In genomic region chr1:42491644-42492277, GRCm38 (mm10) we compare ENCODE assay signal across 8 mouse cellular contexts.
DNase-seq lines count a peak whose midpoint lies in the region; ATAC-seq lines count a peak whose summit lies in the region.
"Had no signal": no experiment of that assay in that cellular context is flagged by ENCODE, and none has a peak within 500 bp of the region (broad histone marks: within the 10 kb centered on the region; RNA-seq: fewer than 3 reads in every experiment).

No protein-coding gene starts in this region.

- 2% methylated on average over 35 of the region's 35 CpGs for WGBS in lung, embryonic 16.5 days
- under 1% methylated on average over 35 of the region's 35 CpGs for WGBS in forebrain, embryonic 11.5 days
- 4% methylated on average over 35 of the region's 35 CpGs for WGBS in intestine, embryonic 14.5 days
- under 1% methylated on average over 35 of the region's 35 CpGs for WGBS in midbrain, embryonic 15.5 days

- peak; percentile 47; the same call in 1 of the 2 replicates for ATAC-seq in lung, embryonic 16.5 days (ENCODE audit: low read depth)
- peak; percentile 84 for ATAC-seq in forebrain, embryonic 11.5 days (replicated peaks; ENCODE audit: low FRiP score)
- ATAC-seq in intestine, embryonic 14.5 days (replicated peaks; ENCODE audit: low FRiP score, low TSS enrichment, low read depth), result peak; percentile 13; the same call in 1 of the 2 replicates
- peak; percentile 61; the same call in 1 of the 2 replicates for ATAC-seq in midbrain, embryonic 15.5 days (replicated peaks)

- peak overlapping the region; percentile 59 for H3K9ac ChIP-seq in lung, embryonic 16.5 days (ENCODE audit: low read length)
- H3K9ac ChIP-seq in forebrain, embryonic 11.5 days (ENCODE audit: low read length), result peak overlapping the region; percentile 63
- H3K9ac ChIP-seq in intestine, embryonic 14.5 days (ENCODE audit: low read length), result peak overlapping the region; percentile 22; the same call in 1 of the 2 replicates
- peak overlapping the region; percentile 56 for H3K9ac ChIP-seq in midbrain, embryonic 15.5 days

- no peak overlapping the region for H3K27ac ChIP-seq in lung, embryonic 16.5 days (ENCODE audit: low read length)
- H3K27ac ChIP-seq in forebrain, embryonic 11.5 days (ENCODE audit: low read depth, low read length), result peak overlapping the region; percentile 53; the same call in 1 of the 2 replicates
- H3K27ac ChIP-seq in intestine, embryonic 14.5 days (ENCODE audit: low read depth), result no peak overlapping the region
- H3K27ac ChIP-seq in midbrain, embryonic 15.5 days, result peak overlapping the region; percentile 30; the same call in 1 of the 2 replicates

- H3K36me3 ChIP-seq in lung, embryonic 16.5 days (ENCODE audit: control insufficient read depth, insufficient read depth, low read length), result no peaks in the 10 kb centered on the region
- H3K36me3 ChIP-seq in forebrain, embryonic 11.5 days (ENCODE audit: control insufficient read depth, insufficient read depth, low read length), result no peaks in the 10 kb centered on the region
- H3K36me3 ChIP-seq in intestine, embryonic 14.5 days (ENCODE audit: control insufficient read depth, insufficient read depth, low read length), result no peaks in the 10 kb centered on the region
- H3K36me3 ChIP-seq in midbrain, embryonic 15.5 days (replicated peaks), result no peaks in the 10 kb centered on the region

- H3K27me3 ChIP-seq in lung, embryonic 16.5 days (ENCODE audit: control insufficient read depth, insufficient read depth, low read depth, low read length), result peaks cover 8% of the 10 kb centered on the region
- peaks cover 5% of the 10 kb centered on the region; the same call in 1 of the 2 replicates for H3K27me3 ChIP-seq in forebrain, embryonic 11.5 days (ENCODE audit: control insufficient read depth, insufficient read depth, low read length)
- peaks cover 15% of the 10 kb centered on the region; the same call in 1 of the 2 replicates for H3K27me3 ChIP-seq in intestine, embryonic 14.5 days (replicated peaks; ENCODE audit: control insufficient read depth, insufficient read depth, low read length)
- no peaks in the 10 kb centered on the region for H3K27me3 ChIP-seq in midbrain, embryonic 15.5 days (replicated peaks)

- H3K4me3 ChIP-seq in lung, embryonic 16.5 days (ENCODE audit: low read length), result peak overlapping the region; percentile 40
- H3K4me3 ChIP-seq in forebrain, embryonic 11.5 days (ENCODE audit: low read depth, low read length), result peak overlapping the region; percentile 24
- peak overlapping the region; percentile 24 for H3K4me3 ChIP-seq in intestine, embryonic 14.5 days (ENCODE audit: low read depth, low read length)
- peak overlapping the region; percentile 40 for H3K4me3 ChIP-seq in midbrain, embryonic 15.5 days
- H3K4me3 ChIP-seq: megakaryocyte, embryonic 14.5 days had no signal

- no peak for DNase-seq in lung, postnatal 10 days
- DNase-seq in forebrain, embryonic 11.5 days (ENCODE audit: low spot score), result peak; percentile 76
- DNase-seq in intestine, embryonic 14.5 days (ENCODE audit: low spot score), result peak; percentile 68
- DNase-seq in spleen, postnatal 36 days (ENCODE audit: low spot score in 2 of 2), result no peak
- no peak for DNase-seq in ovary, adult 18-20 months (ENCODE audit: low spot score)

- peaks cover 6% of the 10 kb centered on the region; the same call in 1 of the 2 replicates for H3K4me1 ChIP-seq in lung, embryonic 16.5 days (replicated peaks; ENCODE audit: control insufficient read depth, insufficient read depth, low read length)
- peaks cover 12% of the 10 kb centered on the region for H3K4me1 ChIP-seq in forebrain, embryonic 11.5 days (replicated peaks; ENCODE audit: control insufficient read depth, insufficient read depth, low read length)
- peaks cover 13% of the 10 kb centered on the region for H3K4me1 ChIP-seq in intestine, embryonic 14.5 days (replicated peaks; ENCODE audit: control insufficient read depth, insufficient read depth, low read length)
- peaks cover 15% of the 10 kb centered on the region for H3K4me1 ChIP-seq in midbrain, embryonic 15.5 days
- H3K4me1 ChIP-seq: megakaryocyte, embryonic 14.5 days had no signal

- no peaks in the 10 kb centered on the region for H3K9me3 ChIP-seq in lung, embryonic 16.5 days (ENCODE audit: control insufficient read depth, low read length)
- H3K9me3 ChIP-seq in forebrain, embryonic 11.5 days (ENCODE audit: control insufficient read depth, low read length), result no peaks in the 10 kb centered on the region
- H3K9me3 ChIP-seq in intestine, embryonic 14.5 days (ENCODE audit: control insufficient read depth, low read length), result no peaks in the 10 kb centered on the region
- H3K9me3 ChIP-seq in midbrain, embryonic 15.5 days, result no peaks in the 10 kb centered on the region

- peak overlapping the region; percentile 64 for H3K4me2 ChIP-seq in lung, embryonic 16.5 days (ENCODE audit: low read depth, low read length)
- peak overlapping the region; percentile 57 for H3K4me2 ChIP-seq in forebrain, embryonic 11.5 days (ENCODE audit: low read depth, low read length, severe bottlenecking)
- H3K4me2 ChIP-seq in intestine, embryonic 14.5 days (ENCODE audit: low read length), result peak overlapping the region; percentile 55
- H3K4me2 ChIP-seq in midbrain, embryonic 15.5 days, result peak overlapping the region; percentile 77

Comparison
In these comparisons a context has a peak if more than half of its experiments do, and no peak if none do; other contexts are left out.
1. ATAC-seq: peak in every context shown above with its lines; median percentile 84 in forebrain, embryonic 11.5 days; 61 in midbrain, embryonic 15.5 days; 47 in lung, embryonic 16.5 days; 13 in intestine, embryonic 14.5 days.
2. H3K27ac ChIP-seq: peak in forebrain, embryonic 11.5 days (single experiment) and midbrain, embryonic 15.5 days (single experiment); none in lung, embryonic 16.5 days (single experiment) and intestine, embryonic 14.5 days (single experiment).
3. DNase-seq: peak in forebrain, embryonic 11.5 days (single experiment) and intestine, embryonic 14.5 days (single experiment); none in lung, postnatal 10 days (single experiment), spleen, postnatal 36 days (0 of 2) and ovary, adult 18-20 months (single experiment).
4. Peak in every context shown above with its lines, with median percentiles within 50 percentile points of each other: H3K4me2 ChIP-seq, H3K4me3 ChIP-seq and H3K9ac ChIP-seq.